Mouse (Mus musculus) liver, adult 2 months (tissue): ENCODE measurements around the gene Creb5.

ENCODE experiments used
- CTCF ChIP-seq: fragments of 200-500 bp; IDR thresholded peaks from 2 replicates; pipeline ENCODE4 v1.5.1; 2011; ENCODE audit warnings: low read depth, low read length, control low read depth
- POLR2A ChIP-seq: fragments of 200-500 bp; IDR thresholded peaks from 2 replicates; pipeline ENCODE4 v1.6.1; 2011; ENCODE audit warnings: low read length, control low read depth; ENCODE audit not compliant: insufficient read depth; ENCODE audit errors: extremely low read depth

DNA sequence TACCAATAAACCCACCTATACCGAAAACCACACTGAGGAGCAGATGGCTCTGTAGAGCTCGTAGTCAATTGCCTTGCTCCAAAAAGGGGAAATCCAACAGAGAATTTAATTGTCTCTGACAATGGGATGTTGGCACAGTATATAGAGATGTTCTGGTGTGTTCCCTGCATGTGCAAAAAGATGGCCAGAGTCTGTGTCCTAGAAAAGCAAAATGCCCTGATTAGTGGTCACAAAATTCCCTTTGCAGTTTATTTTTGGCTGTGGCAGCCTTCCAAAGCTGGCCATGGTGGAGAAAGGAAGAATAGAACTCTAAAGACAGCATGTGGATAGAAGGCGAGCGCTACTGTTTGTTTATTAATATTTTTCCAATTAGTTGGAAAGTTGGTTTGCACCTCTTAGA lies 250.5 kb downstream of the Creb5 start:
- TF ChIP-seq CTCF (no peak), POLR2A (no peak)
